Mouse (Mus musculus): ENCODE results near the gene Parp8. TPM values are rescaled to one million over a fixed set of nuclear protein-coding genes. Genes with fewer than 3 reads are reported as not detected.

Gene Parp8
- polyA plus RNA-seq, 1 experiment from 2014 or later: 25.8 TPM

GRCm38 (mm10) chr13:116973491-116973890, 51.8 kb downstream of the Parp8 start:
- Histone ChIP-seq H3K9me3 (no peaks in the 10 kb centered on the region), H3K36me3 (no peaks in the 10 kb centered on the region), H3K9ac (no peak overlapping the region), H3K27ac (no peak overlapping the region), H3K4me1 (replicated peaks) (peaks cover 14% of the 10 kb centered on the region; the same call in 1 of the 2 replicates), H3K4me3 (no peak overlapping the region), H3K4me2 (no peak overlapping the region), H3K27me3 (no peaks in the 10 kb centered on the region)
- 66% methylated on average over 7 of the region's 7 CpGs for WGBS
- ATAC-seq (ENCODE audit: low FRiP score): peak; percentile 49

DNA sequence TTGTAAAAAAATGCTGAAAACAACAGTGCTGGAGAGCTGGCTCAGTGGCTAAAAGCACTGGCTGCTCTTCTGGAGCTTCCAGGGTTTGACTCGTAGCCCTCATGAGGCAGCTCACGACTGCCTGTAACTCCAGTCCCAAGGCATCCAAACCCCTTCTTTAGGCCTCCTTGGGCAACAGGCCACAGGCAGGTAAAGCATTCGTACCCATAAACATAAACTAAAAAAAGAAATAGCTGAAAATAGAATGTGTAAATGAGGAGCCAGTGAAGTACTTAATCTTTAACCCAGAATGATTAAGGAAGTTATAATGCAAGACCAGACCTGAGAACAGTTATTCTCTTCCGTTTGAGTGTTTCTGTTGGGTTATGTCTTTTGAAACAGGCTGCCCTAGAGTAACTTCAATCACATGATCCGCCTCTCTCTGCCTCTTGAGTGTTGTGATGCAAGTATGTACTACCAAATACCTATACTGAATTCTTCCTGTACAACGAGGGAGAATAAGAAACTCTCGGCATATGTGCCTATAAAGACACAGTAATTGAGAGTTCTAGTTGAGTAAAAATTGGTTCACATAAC, 53.2 kb downstream of the Parp8 start:
- no peak for ATAC-seq (ENCODE audit: low FRiP score)
- WGBS: 92% methylated on average over 7 of the region's 7 CpGs

GRCm38 (mm10) chr13:116970706-116971428, 54.5 kb downstream of the Parp8 start:
- Histone ChIP-seq H3K9me3 (no peaks in the 10 kb centered on the region), H3K27me3 (no peaks in the 10 kb centered on the region), H3K4me2 (no peak overlapping the region), H3K36me3 (no peaks in the 10 kb centered on the region), H3K4me3 (no peak overlapping the region), H3K27ac (0 out of 2 replicates have a peak overlapping the region, but pooled peaks have one; percentile 5), H3K4me1 (replicated peaks) (peaks cover 18% of the 10 kb centered on the region; the same call in 1 of the 2 replicates), H3K9ac (no peak overlapping the region)
- ATAC-seq (ENCODE audit: low FRiP score): peak; percentile 53; the same call in 1 of the 2 replicates
- WGBS: 64% methylated on average over 11 of the region's 11 CpGs

More for the DNA sequence above, 53.2 kb downstream of the Parp8 start:
- no peaks in the 10 kb centered on the region for H3K9me3 ChIP-seq
- H3K27me3 ChIP-seq: no peaks in the 10 kb centered on the region
- H3K27ac ChIP-seq: no peak overlapping the region
- peaks cover 14% of the 10 kb centered on the region; the same call in 1 of the 2 replicates for H3K4me1 ChIP-seq (replicated peaks)
- no peak overlapping the region for H3K9ac ChIP-seq
- H3K4me3 ChIP-seq: no peak overlapping the region
- no peaks in the 10 kb centered on the region for H3K36me3 ChIP-seq
- H3K4me2 ChIP-seq: no peak overlapping the region

DNA sequence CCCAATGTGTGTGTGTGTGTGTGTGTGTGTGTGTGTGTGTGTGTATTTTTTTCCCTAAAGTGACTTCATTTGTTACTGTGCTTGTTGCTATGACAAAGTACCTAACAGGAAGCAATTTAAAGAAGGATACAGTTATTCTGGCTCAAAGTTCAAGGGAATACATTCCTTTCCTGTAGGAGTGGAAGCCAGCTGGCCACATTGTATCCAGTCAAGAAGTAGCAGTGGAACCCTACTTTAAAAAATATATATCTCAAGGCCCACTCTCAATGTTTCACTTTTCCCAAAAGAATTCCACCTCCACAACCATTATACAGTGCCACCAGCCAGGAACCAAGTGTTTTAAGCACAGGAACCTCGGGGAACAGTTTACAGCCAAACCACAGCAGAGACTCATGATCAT, 55.7 kb downstream of the Parp8 start:
- Histone ChIP-seq H3K9ac (no peak overlapping the region), H3K9me3 (no peaks in the 10 kb centered on the region), H3K4me1 (replicated peaks) (peaks cover 18% of the 10 kb centered on the region; the same call in 1 of the 2 replicates), H3K36me3 (no peaks in the 10 kb centered on the region), H3K27ac (no peak overlapping the region), H3K27me3 (no peaks in the 10 kb centered on the region), H3K4me3 (no peak overlapping the region), H3K4me2 (no peak overlapping the region)
- 92% methylated on average over 1 of the region's 1 CpGs for WGBS
- no peak for ATAC-seq (ENCODE audit: low FRiP score)

GRCm38 (mm10) chr13:116968906-116969305, 56.4 kb downstream of the Parp8 start:
- Histone ChIP-seq H3K4me1 (replicated peaks) (peaks cover 16% of the 10 kb centered on the region; the same call in 1 of the 2 replicates), H3K9me3 (no peaks in the 10 kb centered on the region), H3K27ac (no peak overlapping the region), H3K27me3 (no peaks in the 10 kb centered on the region), H3K36me3 (no peaks in the 10 kb centered on the region), H3K4me3 (no peak overlapping the region), H3K4me2 (no peak overlapping the region), H3K9ac (no peak overlapping the region)
- ATAC-seq (ENCODE audit: low FRiP score): no peak
- 95% methylated on average over 4 of the region's 4 CpGs for WGBS

DNA sequence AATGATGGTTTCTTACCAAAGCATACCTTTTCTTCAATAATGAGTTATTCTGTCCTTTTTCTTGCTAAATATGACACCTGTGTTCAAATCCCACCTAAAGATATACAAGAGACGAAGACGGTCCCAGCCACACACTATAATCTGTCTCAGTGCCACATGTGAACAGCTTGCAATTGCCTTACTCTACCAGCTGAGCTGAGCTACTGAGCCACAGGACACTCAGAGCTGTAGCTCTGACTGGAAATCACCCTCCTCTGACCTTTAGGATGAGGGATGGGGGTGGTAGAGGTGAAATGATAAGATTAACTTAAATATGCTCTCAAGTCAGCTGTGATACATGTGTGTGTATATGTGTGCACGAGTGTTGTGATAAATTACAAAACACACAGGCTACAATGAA, 57.9 kb downstream of the Parp8 start:
- no peak for ATAC-seq (ENCODE audit: low FRiP score)
- Histone ChIP-seq H3K9me3 (no peaks in the 10 kb centered on the region), H3K27ac (no peak overlapping the region), H3K4me3 (no peak overlapping the region), H3K9ac (no peak overlapping the region), H3K27me3 (no peaks in the 10 kb centered on the region), H3K4me2 (no peak overlapping the region), H3K36me3 (no peaks in the 10 kb centered on the region), H3K4me1 (replicated peaks) (peaks cover 24% of the 10 kb centered on the region)
- 89% methylated on average over 3 of the region's 3 CpGs for WGBS

DNA sequence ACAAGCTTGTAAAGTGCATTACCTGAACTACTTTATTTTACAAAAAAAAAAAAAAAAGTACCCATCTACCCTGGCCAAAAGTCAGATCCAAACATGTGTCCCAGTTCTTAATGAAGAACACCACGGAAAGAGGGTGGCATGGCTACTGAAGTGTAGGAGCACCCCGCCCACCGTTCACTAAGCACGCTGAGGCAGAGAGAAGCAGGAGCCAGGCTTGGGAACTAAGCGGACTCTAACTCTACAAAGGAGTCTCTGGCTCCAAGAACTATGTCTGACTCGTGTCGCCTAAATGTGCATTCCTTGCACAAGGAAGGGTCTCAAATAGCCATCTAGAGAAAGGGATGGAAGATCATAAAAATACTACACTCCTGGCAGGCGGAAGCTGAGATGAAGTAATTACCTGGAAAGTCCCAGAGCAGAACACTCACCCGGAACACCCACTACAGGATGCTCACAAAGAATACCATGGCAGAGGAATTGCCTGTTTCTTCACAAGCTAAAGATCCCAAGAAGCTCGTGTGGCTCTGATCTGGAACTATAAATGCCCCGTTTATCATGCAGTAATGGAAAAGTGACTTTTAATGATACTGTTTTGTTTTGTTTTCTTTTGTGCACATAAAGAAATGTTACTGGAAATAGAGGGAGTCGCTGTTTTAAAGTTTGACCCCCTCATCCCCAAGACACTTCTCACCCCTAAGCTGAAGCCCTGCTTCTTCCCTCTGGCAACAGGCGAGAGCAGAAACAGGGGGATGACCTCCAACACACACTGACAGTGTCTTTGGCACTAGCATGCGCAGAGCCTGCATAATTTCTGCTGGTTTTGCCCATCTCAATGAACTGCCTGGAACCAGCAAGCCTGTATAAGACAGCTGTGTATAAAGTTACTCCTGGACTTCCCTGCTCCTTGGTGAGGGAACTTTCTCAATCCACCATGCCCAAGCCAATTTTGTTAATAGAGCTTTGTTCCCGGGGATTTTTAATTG, 62.6 kb downstream of the Parp8 start:
- ATAC-seq (ENCODE audit: low FRiP score): no peak
- 82% methylated on average over 15 of the region's 15 CpGs for WGBS
- no peak overlapping the region for H3K4me3 ChIP-seq

GRCm38 (mm10) chr13:116958776-116959589, 66.4 kb downstream of the Parp8 start:
- WGBS: 69% methylated on average over 7 of the region's 7 CpGs
- no peak overlapping the region for H3K9ac ChIP-seq
- no peak for ATAC-seq (ENCODE audit: low FRiP score)

More for the DNA sequence above, 62.6 kb downstream of the Parp8 start:
- Histone ChIP-seq H3K27ac (no peak overlapping the region), H3K9me3 (no peaks in the 10 kb centered on the region), H3K4me1 (replicated peaks) (peaks cover 31% of the 10 kb centered on the region), H3K9ac (no peak overlapping the region), H3K27me3 (no peaks in the 10 kb centered on the region), H3K36me3 (no peaks in the 10 kb centered on the region), H3K4me2 (no peak overlapping the region)

GRCm38 (mm10) chr13:116957577-116957976, 67.8 kb downstream of the Parp8 start:
- H3K4me3 ChIP-seq: no peak overlapping the region
- no peak overlapping the region for H3K4me2 ChIP-seq
- no peak overlapping the region for H3K27ac ChIP-seq
- H3K36me3 ChIP-seq: no peaks in the 10 kb centered on the region
- WGBS: 92% methylated on average over 3 of the region's 3 CpGs
- H3K9me3 ChIP-seq: no peaks in the 10 kb centered on the region
- H3K4me1 ChIP-seq (replicated peaks): peaks cover 17% of the 10 kb centered on the region
- no peaks in the 10 kb centered on the region for H3K27me3 ChIP-seq
- no peak overlapping the region for H3K9ac ChIP-seq
- no peak for ATAC-seq (ENCODE audit: low FRiP score)

More at GRCm38 (mm10) chr13:116958776-116959589, 66.4 kb downstream of the Parp8 start:
- no peaks in the 10 kb centered on the region for H3K36me3 ChIP-seq
- H3K9me3 ChIP-seq: no peaks in the 10 kb centered on the region
- H3K27me3 ChIP-seq: no peaks in the 10 kb centered on the region
- no peak overlapping the region for H3K4me3 ChIP-seq
- no peak overlapping the region for H3K4me2 ChIP-seq
- peaks cover 27% of the 10 kb centered on the region for H3K4me1 ChIP-seq (replicated peaks)
- no peak overlapping the region for H3K27ac ChIP-seq

- no peak for ATAC-seq (ENCODE audit: low FRiP score)
- Histone ChIP-seq H3K4me1 (replicated peaks) (0 out of 2 replicates have a peak, but pooled peaks cover 3% of the 10 kb centered on the region), H3K27ac (no peak overlapping the region), H3K4me3 (no peak overlapping the region), H3K4me2 (no peak overlapping the region), H3K36me3 (no peaks in the 10 kb centered on the region), H3K9ac (no peak overlapping the region), H3K27me3 (no peaks in the 10 kb centered on the region), H3K9me3 (no peaks in the 10 kb centered on the region)
- 96% methylated on average over 3 of the region's 3 CpGs for WGBS
These were observed 74.0 kb downstream of the Parp8 start for GRCm38 (mm10) chr13:116951336-116951735.

DNA sequence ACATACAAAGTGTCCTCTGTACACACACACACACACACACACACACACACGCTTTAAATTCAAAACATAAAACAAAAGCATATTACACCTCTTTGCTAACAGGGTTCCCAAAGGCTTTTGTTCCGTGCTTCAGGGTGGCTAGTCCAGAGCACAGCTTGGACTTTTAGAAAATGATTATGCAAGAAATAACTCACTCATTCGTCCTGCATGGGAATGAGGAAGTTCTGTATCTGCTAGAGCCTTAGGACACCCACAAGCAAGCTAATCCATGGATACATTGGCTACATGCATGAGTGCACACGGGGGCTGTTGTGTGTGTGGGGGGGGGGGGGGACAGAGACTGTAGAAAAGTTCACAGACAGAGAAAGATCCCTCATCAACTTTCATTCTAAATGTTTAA, 75.8 kb downstream of the Parp8 start:
- 80% methylated on average over 4 of the region's 4 CpGs for WGBS
- Histone ChIP-seq H3K4me1 (replicated peaks) (0 out of 2 replicates have a peak, but pooled peaks cover 3% of the 10 kb centered on the region), H3K9ac (no peak overlapping the region), H3K27me3 (no peaks in the 10 kb centered on the region), H3K4me3 (no peak overlapping the region), H3K9me3 (no peaks in the 10 kb centered on the region), H3K27ac (no peak overlapping the region), H3K36me3 (no peaks in the 10 kb centered on the region), H3K4me2 (no peak overlapping the region)
- ATAC-seq (ENCODE audit: low FRiP score): no peak
